Mouse (Mus musculus) hindbrain, embryonic 16.5 days (tissue): ENCODE results near the gene Ube2d2b. TPM values are rescaled to one million over a fixed set of nuclear protein-coding genes. Genes with fewer than 3 reads are reported as not detected.

Experiments
- ATAC-seq: fragments of 200-750 bp; cut with Nextera tagmentation; 2 replicates; pipeline ENCODE4 v1.8.0; 2017; ENCODE audit warnings: moderate TSS enrichment, moderate library complexity
- H3K27ac ChIP-seq: fragments of 300-500 bp; sonication (generic); 2 replicates; pipeline ENCODE4 v1.5.1; 2014; ENCODE audit warnings: low read depth, mild to moderate bottlenecking, control low read depth, low read length, moderate library complexity
- H3K27me3 ChIP-seq: fragments of 300-500 bp; sonication (generic); replicated peaks from 2 replicates; pipeline ENCODE4 v1.6.1; 2014; ENCODE audit warnings: low read length; ENCODE audit not compliant: control insufficient read depth, insufficient read depth
- H3K36me3 ChIP-seq: fragments of 300-500 bp; sonication (generic); 2 replicates; pipeline ENCODE4 v1.6.1; 2014; ENCODE audit warnings: mild to moderate bottlenecking, low read length, moderate library complexity, mixed read lengths; ENCODE audit not compliant: control insufficient read depth, insufficient read depth
- H3K4me1 ChIP-seq: fragments of 300-500 bp; sonication (generic); 2 replicates; pipeline ENCODE4 v1.6.1; 2014; ENCODE audit warnings: low read depth, low read length; ENCODE audit not compliant: control insufficient read depth, insufficient read depth
- H3K4me2 ChIP-seq: fragments of 300-500 bp; sonication (generic); 2 replicates; pipeline ENCODE4 v1.6.1; 2014; ENCODE audit warnings: mild to moderate bottlenecking, low read length, control low read depth, moderate library complexity
- H3K4me3 ChIP-seq: fragments of 300-500 bp; sonication (generic); 2 replicates; pipeline ENCODE4 v1.5.1; 2014; ENCODE audit warnings: mild to moderate bottlenecking, low read length, control low read depth, moderate library complexity
- H3K9ac ChIP-seq: fragments of 300-500 bp; sonication (generic); 2 replicates; pipeline ENCODE4 v1.6.1; 2014; ENCODE audit warnings: low read depth, mild to moderate bottlenecking, control low read depth, low read length, moderate library complexity
- H3K9me3 ChIP-seq: fragments of 300-500 bp; sonication (generic); 2 replicates; pipeline ENCODE4 v1.6.1; 2014; ENCODE audit warnings: mild to moderate bottlenecking, low read length, moderate library complexity; ENCODE audit not compliant: control insufficient read depth
- WGBS: fragments of 180-500 bp; shearing (Covaris S2); extraction: QIAGEN DNeasy Blood & Tissue Kit; methylation state at CpG from one replicate; pipeline ENCODE4 v1.1.7; 2014; 5-methylcytosine and 5-hydroxymethylcytosine counted together
- polyA plus RNA-seq: library from polyadenylated mRNA; unstranded; fragments of >200 nt; fragmentation: Nextera tagmentation; extraction: Ambion mirVana; gene quantifications from 2 replicates; pipeline ENCODE4 v1.2.1, GENCODE M21; 2015

Gene Ube2d2b
- 0.09 and 0.11 TPM in 2 replicates for polyA plus RNA-seq

GRCm38 (mm10) chr5:107829998-107830560, at the start of gene Ube2d2b:
Ube2d2b (plus strand) TSS chr5:107830099.
- H3K9ac ChIP-seq, result no peak within 1 kb of the TSS
- H3K27ac ChIP-seq, result no peak within 1 kb of the TSS
- no peak within 1 kb of the TSS for H3K4me2 ChIP-seq
- no peak within 1 kb of the TSS for H3K4me3 ChIP-seq
- H3K27me3 ChIP-seq, result no peaks in the 10 kb centered on the region
- WGBS, result 97% methylated on average over 22 of the region's 22 CpGs
- H3K9me3 ChIP-seq, result peaks cover 7% of the 10 kb centered on the region; the same call in 1 of the 2 replicates
- H3K36me3 ChIP-seq, result peaks cover 9% of the 10 kb centered on the region
- no peak for ATAC-seq
- no peaks in the 10 kb centered on the region for H3K4me1 ChIP-seq

GRCm38 (mm10) chr5:107782360-107782759, 47.5 kb upstream of the Ube2d2b start:
- 93% methylated on average over 1 of the region's 1 CpGs for WGBS
- no peak for ATAC-seq

GRCm38 (mm10) chr5:107787682-107788443, 42.0 kb upstream of the Ube2d2b start:
- WGBS, result 89% methylated on average over 7 of the region's 7 CpGs
- Histone ChIP-seq H3K4me1 (no peaks in the 10 kb centered on the region), H3K9ac (no peak overlapping the region), H3K4me2 (no peak overlapping the region), H3K9me3 (no peaks in the 10 kb centered on the region), H3K36me3 (0 out of 2 replicates have a peak, but pooled peaks cover 5% of the 10 kb centered on the region), H3K4me3 (no peak overlapping the region), H3K27me3 (no peaks in the 10 kb centered on the region), H3K27ac (no peak overlapping the region)
- no peak for ATAC-seq

More at GRCm38 (mm10) chr5:107782360-107782759, 47.5 kb upstream of the Ube2d2b start:
- Histone ChIP-seq H3K9me3 (no peaks in the 10 kb centered on the region), H3K27me3 (no peaks in the 10 kb centered on the region), H3K27ac (no peak overlapping the region), H3K4me3 (no peak overlapping the region), H3K4me1 (no peaks in the 10 kb centered on the region), H3K4me2 (no peak overlapping the region), H3K36me3 (0 out of 2 replicates have a peak, but pooled peaks cover 2% of the 10 kb centered on the region), H3K9ac (no peak overlapping the region)

GRCm38 (mm10) chr5:107789492-107789891, 40.4 kb upstream of the Ube2d2b start:
- Histone ChIP-seq H3K27ac (no peak overlapping the region), H3K36me3 (0 out of 2 replicates have a peak, but pooled peaks cover 5% of the 10 kb centered on the region), H3K9me3 (no peaks in the 10 kb centered on the region), H3K4me3 (no peak overlapping the region), H3K4me1 (no peaks in the 10 kb centered on the region), H3K4me2 (no peak overlapping the region), H3K9ac (no peak overlapping the region), H3K27me3 (no peaks in the 10 kb centered on the region)
- 74% methylated on average over 5 of the region's 5 CpGs for WGBS
- ATAC-seq, result no peak

GRCm38 (mm10) chr5:107791966-107792365, 37.9 kb upstream of the Ube2d2b start:
- no peaks in the 10 kb centered on the region for H3K9me3 ChIP-seq
- H3K27me3 ChIP-seq, result no peaks in the 10 kb centered on the region
- H3K4me1 ChIP-seq, result no peaks in the 10 kb centered on the region
- ATAC-seq, result no peak
- H3K36me3 ChIP-seq, result peaks cover 7% of the 10 kb centered on the region; the same call in 1 of the 2 replicates
- no peak overlapping the region for H3K9ac ChIP-seq
- 94% methylated on average over 2 of the region's 2 CpGs for WGBS
- H3K4me3 ChIP-seq, result no peak overlapping the region
- H3K4me2 ChIP-seq, result no peak overlapping the region
- H3K27ac ChIP-seq, result no peak overlapping the region

- Histone ChIP-seq H3K4me1 (no peaks in the 10 kb centered on the region), H3K36me3 (peaks cover 5% of the 10 kb centered on the region; the same call in 1 of the 2 replicates), H3K4me2 (no peak overlapping the region), H3K9me3 (no peaks in the 10 kb centered on the region), H3K27me3 (no peaks in the 10 kb centered on the region), H3K4me3 (no peak overlapping the region), H3K27ac (no peak overlapping the region), H3K9ac (no peak overlapping the region)
- WGBS, result 96% methylated on average over 3 of the region's 3 CpGs
- ATAC-seq, result no peak
Measured at GRCm38 (mm10) chr5:107792516-107792915, 37.4 kb upstream of the Ube2d2b start.

GRCm38 (mm10) chr5:107793258-107793657, 36.6 kb upstream of the Ube2d2b start:
- ATAC-seq, result no peak
- H3K4me3 ChIP-seq, result no peak overlapping the region
- WGBS, result 36% methylated on average over 3 of the region's 3 CpGs

GRCm38 (mm10) chr5:107793927-107794326, 36.0 kb upstream of the Ube2d2b start:
- 27% methylated on average over 2 of the region's 2 CpGs for WGBS
- Histone ChIP-seq H3K36me3 (peaks cover 9% of the 10 kb centered on the region), H3K4me2 (no peak overlapping the region), H3K9me3 (no peaks in the 10 kb centered on the region), H3K4me3 (no peak overlapping the region), H3K4me1 (no peaks in the 10 kb centered on the region), H3K9ac (no peak overlapping the region), H3K27me3 (no peaks in the 10 kb centered on the region), H3K27ac (no peak overlapping the region)
- ATAC-seq, result no peak

More at GRCm38 (mm10) chr5:107793258-107793657, 36.6 kb upstream of the Ube2d2b start:
- no peaks in the 10 kb centered on the region for H3K9me3 ChIP-seq
- H3K27ac ChIP-seq, result no peak overlapping the region
- no peaks in the 10 kb centered on the region for H3K27me3 ChIP-seq
- no peaks in the 10 kb centered on the region for H3K4me1 ChIP-seq
- H3K36me3 ChIP-seq, result peaks cover 4% of the 10 kb centered on the region; the same call in 1 of the 2 replicates
- H3K9ac ChIP-seq, result no peak overlapping the region
- no peak overlapping the region for H3K4me2 ChIP-seq

- no peak overlapping the region for H3K4me3 ChIP-seq
- no peak overlapping the region for H3K27ac ChIP-seq
- no peaks in the 10 kb centered on the region for H3K9me3 ChIP-seq
- H3K36me3 ChIP-seq, result peaks cover 9% of the 10 kb centered on the region
- no peak for ATAC-seq
- H3K4me2 ChIP-seq, result no peak overlapping the region
- H3K27me3 ChIP-seq, result no peaks in the 10 kb centered on the region
- H3K4me1 ChIP-seq, result no peaks in the 10 kb centered on the region
- H3K9ac ChIP-seq, result no peak overlapping the region
- 94% methylated on average over 6 of the region's 6 CpGs for WGBS
Measured at GRCm38 (mm10) chr5:107798290-107798689, 31.6 kb upstream of the Ube2d2b start.
